Mouse (Mus musculus): ENCODE results near the gene Prickle2.

Prickle2 gene

DNA sequence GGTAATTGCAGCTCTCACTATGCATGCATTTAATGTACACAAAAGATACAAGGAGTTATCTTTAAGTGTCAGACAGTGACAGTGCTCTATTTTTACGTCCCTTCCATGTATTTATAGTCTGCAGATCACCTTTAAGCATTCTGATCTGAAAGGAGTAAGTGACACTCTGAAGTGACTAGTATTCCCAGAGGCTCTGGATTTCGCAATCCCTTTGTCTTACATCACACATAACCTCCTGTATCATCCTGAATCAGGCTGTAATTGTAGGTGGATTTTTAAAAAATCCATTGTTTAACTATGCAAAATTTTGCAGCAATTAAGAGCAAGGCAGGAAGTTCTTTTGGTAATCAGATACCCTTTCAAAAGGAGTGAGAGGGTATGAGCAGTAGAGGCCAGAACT lies 196.2 kb downstream of the Prickle2 start:
- DNase-seq: no peak

DNA sequence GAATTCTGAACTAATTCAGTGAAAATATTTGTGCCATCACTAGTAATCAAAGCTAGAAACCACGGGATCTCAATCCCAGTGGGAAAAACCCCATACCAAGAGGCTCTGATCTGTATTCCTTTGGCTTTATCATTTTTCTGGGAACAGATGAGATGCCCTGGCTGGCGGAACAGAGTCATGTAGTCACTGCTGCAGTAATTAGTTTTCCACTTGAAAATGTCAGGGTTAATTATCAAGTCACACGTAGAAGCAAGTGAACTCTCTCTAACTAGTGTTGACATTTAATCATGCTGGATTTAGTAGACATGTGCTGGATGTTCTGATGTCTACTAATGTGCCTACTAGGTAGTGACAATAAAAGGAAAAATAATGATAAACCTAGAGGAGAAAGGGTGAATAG lies 199.7 kb downstream of the Prickle2 start:
- DNase-seq: peak in 1 of 2 experiments; percentile 25

DNA sequence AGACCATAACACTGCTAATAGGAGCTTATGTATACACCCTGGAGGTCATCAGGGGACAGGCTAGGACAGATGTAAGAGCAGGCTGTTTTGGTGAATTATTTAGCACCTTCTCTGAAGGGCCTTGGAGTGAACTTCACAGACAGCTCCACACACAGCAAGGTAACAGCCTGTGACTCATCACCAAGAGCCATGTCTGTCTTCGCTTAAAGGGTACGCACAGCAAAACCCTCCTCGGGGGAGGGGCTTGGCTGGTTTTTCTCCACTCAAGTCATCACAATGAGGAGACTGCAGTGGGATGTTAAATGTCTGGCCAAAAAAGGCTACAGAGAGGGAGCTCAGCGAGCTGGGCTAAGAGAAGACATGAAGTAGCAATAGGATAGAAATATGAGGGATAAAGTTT lies 206.5 kb downstream of the Prickle2 start:
- DNase-seq: no peak

DNA sequence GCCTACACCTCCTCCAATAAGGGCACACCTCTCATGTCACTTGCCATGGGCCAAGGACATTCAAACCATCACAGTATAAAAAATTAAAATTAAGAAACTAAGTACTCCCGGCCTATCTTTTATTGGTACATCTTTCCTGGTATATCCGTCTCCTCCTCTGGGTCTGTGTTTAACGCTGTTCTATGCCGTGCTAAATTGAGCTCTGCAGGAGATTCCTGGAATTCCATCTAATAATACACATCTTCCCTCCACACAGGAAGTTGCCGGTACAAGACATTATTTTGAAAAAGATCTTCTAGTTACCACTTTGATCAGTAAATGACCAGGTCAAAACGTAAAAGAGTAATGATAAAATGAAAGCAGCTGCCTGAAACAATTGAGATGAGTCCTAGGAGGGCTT lies 207.4 kb downstream of the Prickle2 start:
- no peak for DNase-seq

DNA sequence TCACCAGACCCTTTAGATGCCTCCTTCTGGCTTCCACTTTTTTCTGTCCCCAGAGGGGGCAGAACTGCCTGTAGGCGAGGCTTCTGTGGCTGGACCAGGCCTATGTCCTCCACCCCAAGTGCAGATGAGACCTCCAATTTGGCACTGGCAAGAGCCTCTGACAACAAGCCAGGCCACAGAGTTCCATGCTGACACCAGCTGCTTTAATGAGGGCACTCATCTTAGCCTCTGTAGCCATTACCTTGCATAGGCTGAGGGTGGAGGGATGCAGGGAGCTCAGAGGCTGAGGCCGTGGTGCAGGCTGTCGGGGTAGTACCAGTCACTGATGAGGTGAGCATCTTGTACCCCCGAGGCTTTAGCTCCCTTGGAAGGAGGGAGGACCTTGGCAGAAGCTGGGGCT lies 208.7 kb downstream of the Prickle2 start:
- DNase-seq: peak; percentile 41 to 60

DNA sequence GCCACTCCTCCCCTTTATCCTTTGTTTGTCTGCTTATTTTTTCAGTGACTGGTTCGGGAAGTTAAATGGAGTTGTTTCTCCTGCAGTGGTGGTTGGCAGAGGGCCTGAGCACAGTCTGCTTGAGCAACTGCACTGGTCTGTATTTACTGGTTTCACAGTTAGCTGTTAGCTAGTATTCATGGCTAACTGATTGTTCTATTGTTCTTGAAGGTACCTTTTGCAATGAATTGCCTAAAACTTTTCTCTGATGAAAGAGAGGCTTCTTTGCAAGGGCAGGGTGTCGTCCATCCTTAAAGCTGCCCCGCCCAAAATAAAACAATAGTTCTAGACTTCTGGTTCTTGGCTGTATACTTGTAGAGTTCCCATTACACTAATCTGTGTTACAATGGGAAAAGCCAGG lies 210.5 kb downstream of the Prickle2 start:
- DNase-seq: no peak

DNA sequence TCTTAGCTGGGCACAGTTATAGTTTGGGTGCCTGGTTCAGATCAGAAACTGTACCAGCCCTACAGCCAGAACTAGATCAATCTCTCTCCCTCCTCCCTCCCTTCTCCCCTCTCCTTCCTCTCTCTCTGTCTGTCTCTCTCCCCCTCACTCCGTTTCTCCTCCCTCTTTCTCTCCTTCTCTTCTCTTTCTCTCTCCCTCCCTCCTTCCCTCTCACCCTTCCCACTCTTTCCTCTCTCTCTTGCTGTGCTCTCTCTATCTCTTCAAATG lies 224.3 kb downstream of the Prickle2 start:
- no peak for DNase-seq

DNA sequence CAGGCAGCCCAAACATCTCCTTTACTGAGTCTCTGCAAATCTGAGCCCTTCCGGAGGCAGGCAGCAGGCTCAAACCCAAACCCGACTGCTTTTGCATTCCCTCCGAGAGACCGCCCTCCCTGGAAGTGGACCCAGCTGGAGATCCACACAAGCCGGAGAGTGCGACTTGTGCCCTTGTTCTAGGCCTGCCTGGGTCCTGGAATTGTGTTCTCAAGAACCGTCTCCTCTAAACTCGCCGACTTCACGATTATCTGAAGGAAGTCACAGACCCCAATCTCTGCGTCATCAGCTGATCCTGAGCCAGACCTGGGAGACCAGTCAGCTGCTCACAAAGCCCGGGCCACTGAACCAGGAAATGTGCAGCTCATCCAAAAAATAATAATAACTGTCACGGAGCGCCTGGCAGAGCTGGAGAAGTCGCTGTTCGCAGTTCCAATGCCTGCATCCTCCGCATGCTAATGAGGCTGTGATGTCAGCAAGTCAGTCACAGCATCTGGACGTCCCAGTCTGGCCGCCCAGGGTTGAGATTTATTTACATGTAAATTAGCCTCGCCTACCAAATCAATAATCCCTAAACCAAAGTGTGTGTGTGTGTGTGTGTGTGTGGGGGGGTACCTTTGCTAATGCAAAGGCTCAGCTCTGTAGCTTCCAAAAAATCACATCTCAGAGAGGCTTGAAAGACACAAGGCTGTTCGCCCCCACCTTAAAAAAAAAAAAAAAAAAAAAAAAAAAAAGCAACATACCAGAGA lies 224.8 kb downstream of the Prickle2 start:
- peak; percentile 87 for DNase-seq

DNA sequence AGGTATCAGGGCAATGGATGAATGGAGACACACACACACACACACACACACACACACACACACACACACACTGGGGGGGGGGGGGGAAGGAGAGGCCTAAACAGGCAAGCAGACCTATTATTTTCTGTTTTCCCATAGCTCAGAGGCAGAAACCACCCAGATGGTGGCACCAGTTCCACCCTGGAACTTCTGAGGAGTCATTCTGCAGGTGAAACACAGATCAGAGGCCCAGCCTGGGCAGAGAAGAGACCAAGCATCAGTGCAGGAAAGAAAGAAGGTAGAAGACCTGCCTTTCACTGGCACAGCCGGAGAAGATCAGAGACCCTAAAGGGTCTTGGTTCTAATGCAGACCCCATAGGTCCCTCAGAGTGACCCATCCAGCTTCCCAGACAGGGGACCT lies 227.3 kb downstream of the Prickle2 start:
- DNase-seq: peak; percentile 28 to 29

DNA sequence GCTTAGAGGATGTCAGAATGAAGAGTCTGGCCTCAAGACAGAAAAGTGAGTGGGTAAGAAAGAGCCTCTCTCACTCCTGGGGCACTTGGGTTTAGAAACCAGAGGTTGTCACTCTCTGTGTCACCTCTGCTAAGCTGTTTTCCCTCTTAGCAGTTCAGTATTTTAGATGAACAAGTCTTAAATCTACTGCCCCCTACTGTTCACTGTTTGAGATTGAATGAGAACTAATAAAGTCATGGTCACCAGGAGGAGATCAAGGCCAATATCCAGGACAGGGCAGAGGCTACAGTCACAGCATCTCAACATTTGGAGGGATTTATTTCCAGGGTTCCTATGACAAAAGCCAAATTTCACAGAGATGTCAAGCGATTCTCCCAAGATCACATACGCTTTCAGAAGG lies 228.3 kb downstream of the Prickle2 start:
- DNase-seq: peak in 1 of 2 experiments; percentile 34

DNA sequence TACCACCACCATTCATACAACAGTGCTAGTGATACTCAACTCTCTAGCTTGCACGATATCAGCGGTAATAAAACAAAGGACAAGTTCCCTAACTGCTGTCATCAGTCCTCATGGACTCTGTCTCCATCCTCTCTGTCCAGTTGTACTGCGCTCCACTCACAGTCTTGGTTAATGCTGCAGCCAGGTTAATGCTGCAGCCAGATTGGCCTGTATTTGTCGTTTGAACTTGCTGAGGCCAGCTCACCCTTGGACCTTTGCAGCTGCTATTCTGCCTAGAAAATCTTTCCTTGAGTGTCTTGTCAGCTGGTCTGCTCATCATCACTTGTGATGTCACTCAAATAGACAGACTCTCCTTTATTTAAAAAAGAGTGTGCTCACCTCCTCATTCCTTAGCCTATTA lies 236.5 kb downstream of the Prickle2 start:
- DNase-seq: no peak

DNA sequence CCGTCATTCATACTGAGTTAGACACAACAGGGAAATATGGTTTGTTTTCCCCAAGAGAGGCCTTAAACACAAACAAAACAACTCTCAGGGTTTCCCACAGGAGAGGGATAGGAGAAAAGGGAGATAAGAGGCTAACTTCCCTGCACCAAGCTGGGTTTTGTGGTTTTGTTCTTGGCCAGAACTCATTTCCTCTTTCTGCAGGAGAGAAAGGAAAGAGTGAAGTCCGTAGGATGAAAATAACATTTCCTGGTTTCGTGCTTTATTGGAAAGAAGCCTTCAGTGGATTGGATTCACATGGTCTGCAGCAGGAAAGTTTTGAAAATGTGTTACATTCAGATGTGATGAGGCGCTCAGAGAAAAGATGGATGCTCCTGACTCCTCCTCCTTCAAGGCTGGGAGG lies 237.1 kb downstream of the Prickle2 start:
- DNase-seq: no peak

DNA sequence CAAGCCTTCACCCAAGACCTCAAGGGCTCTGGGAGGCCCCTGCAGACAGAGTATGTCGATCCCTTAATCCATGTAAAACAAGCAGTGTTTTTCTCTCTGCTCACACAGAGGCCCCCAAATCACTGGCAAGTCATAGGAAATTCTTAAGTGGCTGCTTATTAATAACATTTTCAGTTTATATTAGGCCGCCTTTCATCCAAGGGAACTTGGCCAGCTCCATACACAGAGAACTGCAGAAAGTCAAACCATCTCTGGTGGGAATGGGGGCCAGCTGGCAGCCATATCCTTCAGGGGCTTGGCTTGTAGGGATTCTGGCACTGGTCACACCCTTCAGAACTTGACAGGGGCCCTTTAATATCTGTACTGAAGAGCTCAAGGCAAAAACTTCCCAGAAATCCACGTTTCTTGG lies 237.6 kb downstream of the Prickle2 start:
- DNase-seq: peak in 1 of 2 experiments; percentile 31

DNA sequence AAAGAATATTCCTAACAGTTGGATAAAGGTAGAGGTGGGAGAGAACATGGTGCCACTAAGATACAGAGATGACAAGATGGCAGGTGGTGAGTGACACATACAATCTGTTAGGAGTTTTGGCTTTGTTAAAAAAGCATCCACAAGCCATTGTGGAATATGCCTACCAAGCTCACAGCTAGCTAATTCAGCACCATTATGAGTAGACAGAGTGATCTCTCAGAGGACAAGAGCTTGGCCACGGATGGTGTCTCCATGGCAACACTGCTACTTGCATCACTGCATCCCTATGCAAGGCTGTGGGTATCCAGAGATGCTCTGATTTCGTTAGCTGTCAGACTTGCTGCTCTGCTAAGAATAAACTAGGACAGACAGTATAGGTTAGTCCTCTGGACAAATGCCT lies 238.6 kb downstream of the Prickle2 start:
- DNase-seq: peak; percentile 68 to 72

DNA sequence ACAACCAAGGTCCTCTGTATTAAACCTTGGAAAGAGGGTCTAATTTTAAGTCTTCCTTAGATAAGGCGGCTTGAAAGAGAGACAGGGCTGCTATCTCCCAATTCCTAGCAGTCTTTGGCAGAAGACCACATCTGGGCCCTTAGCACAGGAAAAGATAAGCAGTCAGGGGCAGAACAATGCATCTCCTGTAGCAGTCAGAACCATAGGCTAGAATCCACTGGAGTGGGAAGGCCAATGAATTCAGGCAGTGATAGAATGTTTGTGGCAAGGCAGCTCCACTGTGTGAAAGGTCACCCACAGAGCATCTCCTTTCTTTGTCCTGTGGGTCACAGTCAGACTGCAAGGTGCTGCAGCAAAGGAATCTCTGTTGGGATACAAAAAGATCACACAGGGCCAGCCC lies 240.3 kb downstream of the Prickle2 start:
- no peak for DNase-seq

DNA sequence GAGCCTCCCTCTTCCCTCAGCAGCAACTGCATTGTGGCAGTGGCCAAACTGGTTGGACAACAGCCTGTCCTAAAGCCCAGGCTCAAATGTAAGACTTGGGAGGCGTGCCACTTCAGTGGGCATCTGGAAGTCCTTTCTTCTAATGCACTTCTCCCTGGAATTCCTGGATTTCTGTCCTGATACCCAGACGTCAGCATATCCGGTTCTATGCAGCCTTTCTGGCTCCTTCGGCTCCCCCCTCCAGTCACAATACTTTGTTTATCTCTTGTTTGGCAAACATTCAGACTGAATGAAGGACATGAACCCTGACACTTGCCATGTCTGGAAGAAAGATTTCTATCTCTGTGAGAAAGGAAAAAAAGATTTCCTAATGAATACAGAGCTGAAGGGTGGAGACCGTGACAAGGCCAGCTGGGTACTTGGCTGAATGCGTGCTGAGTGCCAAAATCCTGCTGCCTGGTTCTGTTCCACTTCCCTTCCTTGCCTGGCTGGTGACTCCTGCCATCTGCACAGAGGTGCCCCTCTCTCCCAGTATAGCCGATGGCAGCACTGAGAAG lies 241.1 kb downstream of the Prickle2 start:
- peak; percentile 71 to 76 for DNase-seq

DNA sequence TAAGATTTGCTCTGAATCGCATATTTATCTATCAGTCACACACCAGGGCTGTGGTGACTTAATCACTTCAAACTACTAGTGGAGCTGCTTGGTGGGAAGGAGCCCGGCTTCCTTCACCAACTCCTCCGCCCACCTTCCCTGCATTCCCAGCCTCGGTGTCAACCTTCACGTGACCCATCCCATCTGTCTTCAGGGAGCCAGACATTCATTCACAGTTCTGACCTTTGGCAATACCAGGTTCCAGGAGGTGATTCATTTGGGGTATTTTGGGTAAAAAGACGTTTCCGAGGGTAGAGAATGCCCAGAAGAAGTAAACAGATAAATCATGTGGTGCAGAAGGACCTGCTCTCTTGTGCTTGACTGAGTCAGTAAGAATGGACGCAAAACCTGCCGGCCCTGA lies 242.2 kb downstream of the Prickle2 start:
- DNase-seq: no peak

DNA sequence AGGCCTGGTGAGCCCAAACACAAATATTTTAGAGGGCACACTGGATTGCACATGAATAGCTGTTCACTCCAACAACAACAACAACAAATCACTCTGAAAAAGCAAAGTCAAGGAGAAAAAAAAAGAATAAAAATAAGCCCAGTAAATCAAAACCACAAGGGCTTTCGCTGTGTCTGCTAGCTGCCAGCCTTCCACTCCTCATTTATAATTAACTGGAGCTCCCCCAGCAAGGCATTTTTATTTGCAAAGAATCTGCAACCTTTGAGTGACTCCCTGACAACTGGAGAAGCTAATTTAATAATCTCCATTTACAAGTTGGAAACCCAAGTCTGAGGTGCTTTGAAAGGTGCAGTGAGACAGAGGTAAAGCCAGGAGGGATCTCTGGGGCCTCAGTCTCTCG lies 245.2 kb downstream of the Prickle2 start:
- no peak for DNase-seq

DNA sequence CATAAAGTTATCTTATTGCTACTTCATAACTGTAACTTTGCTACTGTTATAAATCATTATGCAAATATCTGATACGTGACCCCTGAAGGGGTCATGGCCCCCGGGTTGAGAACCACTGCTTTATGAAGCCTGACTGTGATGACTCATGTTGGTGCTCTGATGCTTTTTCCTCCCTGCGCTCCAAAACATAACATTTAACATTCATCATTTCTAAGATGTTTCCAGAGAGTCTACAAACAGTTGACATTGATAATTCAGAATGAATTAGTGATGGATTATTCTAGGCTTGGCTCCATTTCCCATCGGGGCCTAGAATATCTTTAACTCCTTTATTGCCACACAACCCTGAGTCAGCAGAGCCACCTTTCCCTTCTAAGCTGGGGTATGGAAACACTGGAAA lies 247.9 kb downstream of the Prickle2 start:
- DNase-seq: no peak

DNA sequence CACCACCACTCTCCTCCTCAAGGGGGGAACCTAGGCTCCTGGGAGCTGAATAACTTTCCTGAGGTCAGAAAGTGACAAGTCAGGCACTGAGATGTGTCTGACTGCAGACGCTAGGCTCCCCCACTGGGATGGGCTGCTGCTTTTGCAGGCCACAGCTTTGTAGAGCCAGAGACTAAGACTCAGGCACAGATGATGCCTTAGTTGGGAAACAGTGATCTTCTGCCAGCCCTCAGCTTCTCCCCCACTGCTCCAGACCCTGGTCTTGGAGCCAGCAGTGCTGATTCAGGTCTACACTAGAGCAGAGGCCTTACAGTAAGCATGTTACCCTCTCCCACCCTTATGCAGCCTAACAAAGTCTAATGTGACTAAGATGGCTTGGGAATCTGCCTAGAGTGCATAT lies 254.5 kb downstream of the Prickle2 start:
- no peak for DNase-seq

DNA sequence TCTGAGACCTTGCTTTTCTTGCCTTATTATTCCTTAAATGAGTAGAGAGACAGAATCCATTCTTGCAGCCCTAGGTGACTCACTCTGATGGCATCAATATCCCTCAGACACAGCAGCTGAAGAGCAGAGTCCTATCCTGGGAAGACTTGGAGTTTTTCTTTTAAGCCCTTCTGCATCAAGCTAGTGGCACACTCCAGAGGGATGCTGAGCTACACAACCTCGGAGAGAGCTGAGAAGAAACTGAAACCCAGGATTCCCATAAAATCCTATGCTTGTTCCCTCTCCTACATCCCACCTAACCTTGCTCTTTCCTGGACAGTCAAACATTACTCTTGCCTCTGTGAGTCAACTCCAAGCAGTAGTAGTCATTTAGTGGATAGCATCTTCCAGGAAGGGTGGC lies 256.0 kb downstream of the Prickle2 start:
- no peak for DNase-seq

DNA sequence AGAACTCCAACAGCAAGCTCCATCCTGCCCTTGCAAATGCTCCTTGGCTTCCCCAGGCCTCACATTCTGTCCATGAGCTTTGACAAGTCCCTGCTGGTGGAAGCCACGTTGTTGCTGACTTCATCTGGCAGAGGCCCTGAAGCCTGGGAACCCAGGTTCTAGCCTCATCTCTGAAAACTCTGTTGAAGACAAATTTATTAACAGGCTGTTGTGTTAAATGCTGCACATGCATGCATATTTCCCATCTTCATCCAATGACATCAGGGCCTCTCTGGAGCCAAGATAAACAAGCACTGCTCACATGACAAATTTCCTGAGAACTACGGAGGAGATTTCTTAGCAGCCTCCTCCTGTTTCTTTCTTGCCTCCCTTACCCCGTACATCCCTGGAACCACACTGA lies 259.3 kb downstream of the Prickle2 start:
- no peak for DNase-seq

DNA sequence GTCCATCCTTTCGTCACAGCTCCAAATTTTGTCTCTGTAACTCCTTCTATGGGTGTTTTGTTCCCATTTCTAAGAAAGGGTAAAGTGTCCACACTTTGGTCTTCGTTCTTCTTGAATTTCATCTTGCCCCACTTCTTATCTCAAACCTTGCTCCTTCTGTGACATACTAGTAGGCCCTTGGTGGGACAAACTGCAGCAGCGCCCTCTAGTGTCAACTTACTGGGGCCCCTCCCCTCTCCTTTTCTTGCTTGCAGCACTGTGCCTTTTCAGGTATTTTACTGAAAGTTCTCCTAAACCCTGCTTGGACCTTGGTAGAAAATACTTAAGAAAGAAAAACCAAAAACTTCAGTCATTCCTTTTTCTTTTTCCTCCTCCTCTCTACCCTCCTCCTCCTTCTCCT lies 264.8 kb downstream of the Prickle2 start:
- DNase-seq: peak; percentile 36 to 56

DNA sequence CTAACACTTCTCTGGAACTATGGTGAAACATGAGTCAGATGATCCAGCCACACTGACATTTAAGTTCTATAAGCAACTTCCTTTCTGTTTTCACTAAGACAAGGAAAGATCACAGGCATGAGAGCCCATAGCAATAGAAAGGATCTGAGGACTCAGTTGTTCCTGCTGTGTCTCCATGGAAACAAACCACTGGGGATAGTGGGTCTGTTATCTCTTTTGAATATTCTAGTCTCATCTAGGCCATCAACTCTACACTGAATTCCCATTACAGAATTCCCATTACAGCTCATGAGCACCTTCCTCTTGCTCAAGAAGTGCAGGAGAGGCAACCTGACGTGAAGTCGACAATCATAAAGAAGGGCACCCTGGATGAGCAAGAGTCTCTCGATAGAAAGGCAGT lies 265.7 kb downstream of the Prickle2 start:
- DNase-seq: no peak

DNA sequence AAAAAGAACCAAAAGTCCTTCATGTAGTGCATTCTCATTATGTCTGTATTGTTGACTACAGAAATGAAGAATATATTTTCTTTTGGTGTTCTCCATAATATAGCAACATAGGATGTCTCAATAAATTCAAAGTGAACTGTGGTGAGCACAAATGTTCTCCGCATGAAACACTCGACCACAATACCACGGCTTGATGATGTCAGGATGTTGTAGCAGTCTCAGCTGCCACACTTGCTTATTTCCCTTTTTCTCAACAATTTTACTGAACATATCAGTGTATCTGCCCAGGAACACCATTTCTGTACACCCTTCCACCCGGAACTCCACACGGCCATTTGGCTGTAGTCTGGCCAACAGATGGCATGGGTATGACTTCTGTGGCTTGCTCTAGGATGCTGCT lies 273.8 kb downstream of the Prickle2 start:
- DNase-seq: peak in 1 of 2 experiments; percentile 42

All from cerebellum, postnatal 14 days (tissue).